Mouse (Mus musculus): Measurements from ENCODE around the gene Pcgf1. TPM values are rescaled to one million over a fixed set of nuclear protein-coding genes. Genes with fewer than 3 reads are reported as not detected.

Gene Pcgf1
- polyA plus RNA-seq, 1 experiment from 2014 or later: 34.3 TPM

DNA sequence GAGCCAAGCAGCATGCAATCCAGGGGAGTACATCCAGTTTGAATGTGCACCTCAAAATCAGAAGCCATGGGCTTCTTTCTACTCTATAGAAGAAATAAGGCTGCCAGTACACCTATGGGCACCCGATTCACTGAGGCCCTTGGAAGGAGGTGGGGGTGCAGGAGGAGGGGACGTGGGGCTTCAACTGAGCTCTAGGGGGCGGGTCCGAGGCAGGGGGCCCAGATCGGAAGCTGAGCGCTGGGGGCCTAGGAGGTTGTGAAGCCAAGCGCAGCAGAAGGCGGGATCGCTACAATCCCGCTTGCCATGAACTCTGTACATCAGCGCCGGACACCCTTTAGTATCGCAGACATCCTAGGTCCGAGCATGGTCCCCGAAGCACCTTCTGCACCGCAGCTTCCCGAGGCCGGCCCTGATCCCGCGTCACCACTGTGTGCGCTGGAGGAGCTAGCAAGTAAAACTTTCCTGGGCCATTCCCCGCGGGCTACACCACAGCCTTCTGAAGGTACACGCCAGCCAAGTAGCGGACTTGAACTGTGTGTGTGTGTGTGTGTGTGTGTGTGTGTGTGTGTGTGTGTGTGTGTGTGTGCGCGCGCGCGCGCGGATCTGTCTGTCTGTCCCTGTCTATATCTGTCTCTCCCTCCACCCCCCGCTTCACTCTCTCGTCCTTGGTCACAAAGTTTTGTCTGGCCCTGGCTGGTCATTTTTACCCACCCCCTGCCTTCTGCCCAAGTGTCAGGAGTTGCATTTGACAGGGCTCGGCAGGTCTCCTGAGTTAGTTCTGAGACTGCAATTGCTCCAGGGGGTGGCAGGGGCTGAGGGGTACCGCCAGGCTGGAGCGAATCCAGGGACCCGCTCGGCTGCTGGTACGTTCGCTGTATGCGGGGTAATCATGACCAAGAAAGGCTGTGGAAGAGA, 8.7 kb downstream of the Pcgf1 start, which contains the start of gene Lbx2:
Lbx2 (plus strand) TSS at position 247 of the 915 bp plus-strand sequence.
- Histone ChIP-seq H3K36me3 (ENCODE audit: control insufficient read depth, insufficient read depth, low read length) (peaks cover 3% of the 10 kb centered on the region; the same call in 1 of the 2 replicates), H3K27me3 (ENCODE audit: control insufficient read depth, insufficient read depth, low read length) (peaks cover 65% of the 10 kb centered on the region), H3K27ac (ENCODE audit: low read depth, low read length) (no peak within 1 kb of the TSS), H3K4me1 (replicated peaks; ENCODE audit: control insufficient read depth, insufficient read depth, low read length) (no peaks in the 10 kb centered on the region), H3K4me2 (ENCODE audit: low read depth, low read length, severe bottlenecking) (no peak within 1 kb of the TSS), H3K4me3 (ENCODE audit: low read depth, low read length) (peak within 1 kb of the TSS; percentile 0; the same call in 1 of the 2 replicates), H3K9me3 (ENCODE audit: control insufficient read depth, low read length) (no peaks in the 10 kb centered on the region), H3K9ac (ENCODE audit: low read length) (no peak within 1 kb of the TSS)
- 2% methylated on average over 42 of the region's 42 CpGs for WGBS
- no peak for DNase-seq (ENCODE audit: low spot score)
- no peak for ATAC-seq (replicated peaks; ENCODE audit: low FRiP score)

DNA sequence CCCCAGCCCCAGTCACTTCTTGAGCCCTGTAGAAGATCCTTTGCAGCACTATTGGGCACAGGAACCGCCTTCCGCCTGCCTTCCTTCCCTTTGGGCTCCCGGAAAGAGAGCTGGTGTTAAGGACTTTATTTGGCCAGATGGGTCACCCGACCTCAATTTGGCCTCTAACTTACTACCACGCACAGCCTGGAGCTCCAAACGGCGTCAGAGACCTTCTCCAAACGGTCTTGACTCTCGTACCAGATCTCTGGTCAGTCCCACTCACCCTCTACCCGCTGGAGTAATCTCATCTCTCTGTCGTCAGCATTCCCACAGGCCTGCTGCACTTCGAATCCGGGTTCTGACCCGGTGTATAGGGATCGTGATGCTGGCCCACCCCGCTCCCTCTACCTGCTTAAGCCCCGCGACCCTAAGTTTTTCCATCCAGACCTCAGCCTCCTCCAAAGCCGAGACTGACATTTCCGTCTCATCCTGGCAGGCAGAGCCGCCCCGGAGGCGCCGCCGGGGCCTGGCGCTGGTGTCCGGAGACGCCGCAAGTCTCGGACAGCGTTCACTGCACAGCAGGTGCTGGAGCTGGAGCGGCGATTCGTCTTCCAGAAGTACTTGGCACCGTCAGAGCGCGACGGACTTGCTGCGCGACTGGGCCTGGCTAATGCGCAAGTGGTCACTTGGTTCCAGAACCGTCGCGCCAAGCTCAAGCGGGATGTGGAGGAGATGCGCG, 9.7 kb downstream of the Pcgf1 start:
- 1% methylated on average over 47 of the region's 47 CpGs for WGBS
- 0 out of 2 replicates have a peak overlapping the region, but pooled peaks have one; percentile 7 for H3K4me3 ChIP-seq (ENCODE audit: low read depth, low read length)
- H3K9me3 ChIP-seq (ENCODE audit: control insufficient read depth, low read length): no peaks in the 10 kb centered on the region
- H3K4me2 ChIP-seq (ENCODE audit: low read depth, low read length, severe bottlenecking): 0 out of 2 replicates have a peak overlapping the region, but pooled peaks have one; percentile 24
- H3K9ac ChIP-seq (ENCODE audit: low read length): no peak overlapping the region
- H3K36me3 ChIP-seq (ENCODE audit: control insufficient read depth, insufficient read depth, low read length): no peaks in the 10 kb centered on the region
- DNase-seq (ENCODE audit: low spot score) (no peak), ATAC-seq (replicated peaks; ENCODE audit: low FRiP score) (no peak)
- no peaks in the 10 kb centered on the region for H3K4me1 ChIP-seq (replicated peaks; ENCODE audit: control insufficient read depth, insufficient read depth, low read length)
- peaks cover 65% of the 10 kb centered on the region for H3K27me3 ChIP-seq (ENCODE audit: control insufficient read depth, insufficient read depth, low read length)
- no peak overlapping the region for H3K27ac ChIP-seq (ENCODE audit: low read depth, low read length)

DNA sequence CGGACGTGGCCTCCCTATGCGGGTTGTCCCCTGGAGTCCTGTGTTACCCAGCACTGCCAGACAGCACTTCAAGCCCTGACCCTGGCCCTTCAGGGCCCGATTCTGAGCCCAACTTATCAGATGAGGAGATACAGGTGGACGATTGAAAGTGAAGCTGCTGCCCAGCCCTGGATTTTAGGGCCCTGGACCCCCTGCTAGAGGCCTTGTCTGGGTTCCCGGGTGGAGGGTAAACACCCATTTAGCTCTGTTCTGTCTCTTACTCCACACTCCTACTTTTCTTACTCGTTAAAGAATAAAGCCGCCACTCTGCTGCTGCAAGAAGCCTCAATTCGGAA, 10.2 kb downstream of the Pcgf1 start:
- DNase-seq (ENCODE audit: low spot score) (no peak), ATAC-seq (replicated peaks; ENCODE audit: low FRiP score) (no peak)
- Histone ChIP-seq H3K4me3 (ENCODE audit: low read depth, low read length) (0 out of 2 replicates have a peak overlapping the region, but pooled peaks have one; percentile 7), H3K9ac (ENCODE audit: low read length) (no peak overlapping the region), H3K4me2 (ENCODE audit: low read depth, low read length, severe bottlenecking) (0 out of 2 replicates have a peak overlapping the region, but pooled peaks have one; percentile 24), H3K27ac (ENCODE audit: low read depth, low read length) (no peak overlapping the region), H3K36me3 (ENCODE audit: control insufficient read depth, insufficient read depth, low read length) (no peaks in the 10 kb centered on the region), H3K4me1 (replicated peaks; ENCODE audit: control insufficient read depth, insufficient read depth, low read length) (no peaks in the 10 kb centered on the region), H3K9me3 (ENCODE audit: control insufficient read depth, low read length) (no peaks in the 10 kb centered on the region), H3K27me3 (ENCODE audit: control insufficient read depth, insufficient read depth, low read length) (peaks cover 61% of the 10 kb centered on the region)
- 3% methylated on average over 9 of the region's 9 CpGs for WGBS

DNA sequence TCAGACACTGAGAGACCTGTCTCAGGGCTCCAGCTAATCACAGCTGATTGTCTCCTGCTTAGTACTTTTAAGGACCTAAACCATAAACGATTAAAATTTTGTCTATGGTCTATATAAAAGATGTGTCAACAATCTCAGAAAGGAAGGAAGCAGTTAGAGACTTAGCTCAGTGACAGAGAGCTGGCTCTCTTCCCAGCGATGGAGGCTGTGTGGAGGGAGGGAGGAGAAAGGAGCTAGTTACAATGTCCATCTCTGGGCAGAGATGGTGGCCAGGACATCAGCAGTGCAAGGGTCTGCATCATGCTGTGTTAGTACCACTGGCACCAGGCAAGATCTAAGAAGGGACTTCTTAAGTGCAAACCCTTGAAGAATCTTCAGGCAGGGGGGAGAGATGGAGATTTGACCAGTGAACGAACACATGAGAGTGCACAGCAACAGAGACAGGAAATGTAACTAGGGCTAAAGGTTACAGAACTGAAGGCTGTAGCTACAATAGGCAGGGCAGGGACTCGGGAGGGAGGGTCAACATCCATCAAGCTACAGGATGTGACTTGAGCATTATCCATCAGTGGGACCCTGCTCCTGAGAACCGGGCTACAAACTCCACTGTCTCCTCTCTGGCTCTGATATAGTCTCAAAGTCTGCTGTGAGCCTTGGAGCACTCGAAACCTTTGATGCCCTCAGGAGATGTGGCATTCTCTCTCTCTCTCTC, 14.9 kb downstream of the Pcgf1 start:
- no peak overlapping the region for H3K4me3 ChIP-seq (ENCODE audit: low read depth, low read length)
- 50% methylated on average over 6 of the region's 6 CpGs for WGBS
- H3K36me3 ChIP-seq (ENCODE audit: control insufficient read depth, insufficient read depth, low read length): no peaks in the 10 kb centered on the region
- H3K9me3 ChIP-seq (ENCODE audit: control insufficient read depth, low read length): peaks cover 3% of the 10 kb centered on the region; the same call in 1 of the 2 replicates
- no peak overlapping the region for H3K4me2 ChIP-seq (ENCODE audit: low read depth, low read length, severe bottlenecking)
- ATAC-seq (replicated peaks; ENCODE audit: low FRiP score): no peak
- H3K27ac ChIP-seq (ENCODE audit: low read depth, low read length): no peak overlapping the region
- H3K9ac ChIP-seq (ENCODE audit: low read length): no peak overlapping the region
- no peaks in the 10 kb centered on the region for H3K4me1 ChIP-seq (replicated peaks; ENCODE audit: control insufficient read depth, insufficient read depth, low read length)
- DNase-seq (ENCODE audit: low spot score): no peak
- H3K27me3 ChIP-seq (ENCODE audit: control insufficient read depth, insufficient read depth, low read length): peaks cover 17% of the 10 kb centered on the region

DNA sequence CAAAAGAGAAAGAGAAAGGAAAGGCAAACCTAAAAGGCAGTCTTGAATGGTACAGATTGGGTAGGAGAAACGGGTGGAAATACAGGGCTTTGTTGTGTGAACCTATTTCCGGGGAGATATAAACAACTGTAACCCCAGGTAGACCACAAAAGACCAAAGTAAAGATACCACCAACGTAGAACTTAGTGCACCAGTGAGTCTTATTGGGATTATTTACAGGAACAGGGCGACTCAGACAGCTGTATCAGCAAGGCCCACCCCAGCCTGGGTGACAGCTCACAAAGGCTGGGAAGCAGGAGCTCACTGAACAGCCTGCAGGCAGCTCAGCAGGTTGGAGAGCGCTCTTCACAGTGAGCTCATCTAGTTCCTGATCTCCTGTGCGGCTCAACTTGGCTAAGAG, 18.3 kb downstream of the Pcgf1 start:
- Histone ChIP-seq H3K4me2 (ENCODE audit: low read depth, low read length, severe bottlenecking) (no peak overlapping the region), H3K4me3 (ENCODE audit: low read depth, low read length) (no peak overlapping the region), H3K36me3 (ENCODE audit: control insufficient read depth, insufficient read depth, low read length) (no peaks in the 10 kb centered on the region), H3K9ac (ENCODE audit: low read length) (no peak overlapping the region), H3K9me3 (ENCODE audit: control insufficient read depth, low read length) (peaks cover 3% of the 10 kb centered on the region; the same call in 1 of the 2 replicates), H3K4me1 (replicated peaks; ENCODE audit: control insufficient read depth, insufficient read depth, low read length) (no peaks in the 10 kb centered on the region), H3K27ac (ENCODE audit: low read depth, low read length) (no peak overlapping the region), H3K27me3 (ENCODE audit: control insufficient read depth, insufficient read depth, low read length) (no peaks in the 10 kb centered on the region)
- no peak for DNase-seq (ENCODE audit: low spot score)
- ATAC-seq (replicated peaks; ENCODE audit: low FRiP score): no peak
- 47% methylated on average over 6 of the region's 6 CpGs for WGBS

DNA sequence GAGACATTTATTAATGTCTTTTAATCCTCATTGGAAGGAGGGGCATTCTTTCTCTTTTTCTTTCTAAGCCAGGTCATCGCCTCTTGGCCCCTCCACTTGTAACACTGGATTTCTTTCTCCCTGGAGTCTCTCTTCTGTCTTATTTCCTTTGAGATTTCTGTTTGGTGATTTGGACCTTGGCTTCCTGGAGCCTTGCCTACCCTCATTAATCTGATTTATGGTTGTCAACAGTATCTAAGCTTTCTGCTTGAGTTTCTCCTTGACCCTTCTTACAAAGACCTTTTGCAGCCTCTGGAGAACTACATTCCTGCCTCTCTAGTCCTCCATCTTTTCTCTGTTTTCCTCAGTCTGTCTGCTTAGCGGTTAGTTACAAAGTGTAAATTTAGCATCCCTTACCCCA, 20.7 kb downstream of the Pcgf1 start:
- WGBS: 79% methylated on average over 2 of the region's 2 CpGs
- Histone ChIP-seq H3K27ac (ENCODE audit: low read depth, low read length) (no peak overlapping the region), H3K4me2 (ENCODE audit: low read depth, low read length, severe bottlenecking) (no peak overlapping the region), H3K36me3 (ENCODE audit: control insufficient read depth, insufficient read depth, low read length) (no peaks in the 10 kb centered on the region), H3K9me3 (ENCODE audit: control insufficient read depth, low read length) (peaks cover 3% of the 10 kb centered on the region; the same call in 1 of the 2 replicates), H3K9ac (ENCODE audit: low read length) (no peak overlapping the region), H3K4me3 (ENCODE audit: low read depth, low read length) (no peak overlapping the region), H3K4me1 (replicated peaks; ENCODE audit: control insufficient read depth, insufficient read depth, low read length) (peaks cover 9% of the 10 kb centered on the region; the same call in 1 of the 2 replicates), H3K27me3 (ENCODE audit: control insufficient read depth, insufficient read depth, low read length) (peaks cover 2% of the 10 kb centered on the region; the same call in 1 of the 2 replicates)
- ATAC-seq (replicated peaks; ENCODE audit: low FRiP score) (no peak), DNase-seq (ENCODE audit: low spot score) (no peak)

DNA sequence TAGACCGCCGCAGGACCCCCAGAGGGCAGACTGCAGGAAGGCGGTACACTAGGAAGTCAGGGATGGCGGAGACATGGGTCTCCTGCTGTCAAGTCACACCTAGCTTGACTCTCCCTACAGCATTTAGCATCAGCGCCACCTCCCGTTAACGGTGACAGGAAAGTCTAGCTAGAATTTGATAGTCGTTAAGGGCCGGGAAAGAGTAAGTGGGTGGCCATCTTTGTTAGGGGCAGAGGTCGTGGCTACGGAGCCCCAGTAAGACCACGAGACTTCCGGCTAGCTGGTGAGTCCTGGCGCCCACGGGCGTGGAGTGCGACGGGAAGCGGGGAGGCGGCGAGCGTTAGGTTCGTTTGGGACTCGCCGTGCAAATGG, 23.6 kb downstream of the Pcgf1 start, which contains the start of the genes Ccdc142 and Gm42688:
Ccdc142 (plus strand) TSS at position 286 of the 372 bp plus-strand sequence.
Gm42688 (plus strand) TSS at position 302 of the 372 bp plus-strand sequence.
- H3K4me1 ChIP-seq (replicated peaks; ENCODE audit: control insufficient read depth, insufficient read depth, low read length): peaks cover 9% of the 10 kb centered on the region; the same call in 1 of the 2 replicates
- under 1% methylated on average over 24 of the region's 25 CpGs for WGBS

More for the DNA sequence above, 23.6 kb downstream of the Pcgf1 start, which contains the start of the genes Ccdc142 and Gm42688:
- H3K27me3 ChIP-seq (ENCODE audit: control insufficient read depth, insufficient read depth, low read length): peaks cover 2% of the 10 kb centered on the region; the same call in 1 of the 2 replicates
- ATAC-seq (replicated peaks; ENCODE audit: low FRiP score) (peak; percentile 88), DNase-seq (ENCODE audit: low spot score) (peak; percentile 86)
- peak within 1 kb of the TSS; percentile 26 for H3K27ac ChIP-seq (ENCODE audit: low read depth, low read length)
- no peaks in the 10 kb centered on the region for H3K9me3 ChIP-seq (ENCODE audit: control insufficient read depth, low read length)
- H3K36me3 ChIP-seq (ENCODE audit: control insufficient read depth, insufficient read depth, low read length): no peaks in the 10 kb centered on the region
- H3K4me2 ChIP-seq (ENCODE audit: low read depth, low read length, severe bottlenecking): peak within 1 kb of the TSS; percentile 90
- peak within 1 kb of the TSS; percentile 72 for H3K4me3 ChIP-seq (ENCODE audit: low read depth, low read length)
- H3K9ac ChIP-seq (ENCODE audit: low read length): peak within 1 kb of the TSS; percentile 77

Data from forebrain, embryonic 11.5 days (tissue).